Mouse (Mus musculus) right cerebral cortex, postnatal 10 days (tissue): ENCODE results near the gene Amigo1.
"Not testable (repeated sequence)": the region's sequence is repeated elsewhere in the genome, so short reads cannot be mapped to it uniquely, and the experiment has no call there.

ENCODE experiments used
- DNase-seq, 2 experiments: peaks; one replicate each; pipeline ENCODE4 v3.0.0; 2021; ENCODE audit warnings: low spot score in 2 of 2

Gene Amigo1

DNA sequence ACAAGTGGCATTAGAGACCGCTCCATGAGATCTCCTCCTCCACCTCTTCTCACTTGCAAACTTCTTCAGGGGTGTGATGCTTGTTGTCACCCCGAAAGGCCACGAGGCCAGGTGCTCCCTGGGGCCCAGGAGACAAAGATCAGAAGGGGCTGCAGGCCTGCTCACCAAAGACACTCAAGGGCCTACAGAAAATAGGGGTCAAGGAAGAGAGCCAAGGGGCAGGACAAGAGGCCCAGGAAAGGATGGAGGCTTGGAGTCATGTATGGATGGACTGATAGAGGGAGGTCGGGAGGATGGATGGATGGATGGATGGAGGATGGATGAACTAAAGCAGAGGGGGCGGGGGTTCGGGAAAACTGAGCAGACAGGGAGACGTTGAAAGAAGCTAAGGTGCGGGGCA, 23.4 kb downstream of the Amigo1 start:
- DNase-seq, result peak in 1 of 2 experiments; percentile 54

DNA sequence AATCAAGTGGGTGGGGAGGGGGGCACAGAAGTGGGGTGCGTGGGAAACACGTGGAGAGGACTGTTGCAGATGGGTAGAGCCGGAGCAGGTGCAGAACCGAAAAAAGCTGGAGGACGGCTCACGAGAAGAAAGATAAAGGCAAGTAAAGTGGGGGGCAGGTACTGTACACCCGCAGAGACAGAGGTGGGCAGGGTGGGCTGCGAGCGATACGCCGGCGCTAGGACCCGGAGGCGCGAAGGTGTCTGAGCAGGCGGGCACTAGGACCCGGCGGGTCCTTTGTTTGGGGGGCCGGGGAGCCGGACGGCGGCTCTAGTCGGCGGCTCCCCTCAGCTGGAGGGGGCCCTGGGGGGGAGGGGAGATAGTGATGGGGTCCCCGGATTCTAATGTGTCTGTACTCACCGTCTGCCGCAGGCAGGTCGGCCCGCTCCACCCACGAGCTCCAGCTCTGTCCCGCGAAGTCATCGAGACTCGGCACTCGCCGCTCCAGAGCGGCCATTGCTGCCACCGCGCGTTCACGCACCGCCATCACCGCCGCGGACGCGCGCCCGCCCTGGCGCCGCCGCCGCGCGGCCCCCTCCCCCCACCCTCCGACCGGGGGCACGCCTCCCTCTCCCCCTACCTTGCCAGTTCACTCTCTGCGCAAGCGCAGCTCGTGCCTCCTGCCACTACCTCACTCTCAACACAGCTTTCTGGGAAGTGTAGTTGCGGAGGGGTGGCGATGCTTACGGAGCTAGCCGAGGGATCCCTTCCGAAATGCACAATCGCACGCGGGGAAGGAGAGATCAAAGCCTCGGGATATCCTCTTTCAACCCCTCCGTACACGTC, 24.0 kb downstream of the Amigo1 start:
- DNase-seq, result peak; percentile 97

GRCm38 (mm10) chr3:108210771-108211139, 24.6 kb downstream of the Amigo1 start, which contains the start of gene Atxn7l2:
Atxn7l2 (minus strand) TSS chr3:108210934.
- peak in 1 of 2 experiments; percentile 84 for DNase-seq

GRCm38 (mm10) chr3:108211845-108212244, 25.7 kb downstream of the Amigo1 start:
- peak in 1 of 2 experiments; percentile 64 for DNase-seq

DNA sequence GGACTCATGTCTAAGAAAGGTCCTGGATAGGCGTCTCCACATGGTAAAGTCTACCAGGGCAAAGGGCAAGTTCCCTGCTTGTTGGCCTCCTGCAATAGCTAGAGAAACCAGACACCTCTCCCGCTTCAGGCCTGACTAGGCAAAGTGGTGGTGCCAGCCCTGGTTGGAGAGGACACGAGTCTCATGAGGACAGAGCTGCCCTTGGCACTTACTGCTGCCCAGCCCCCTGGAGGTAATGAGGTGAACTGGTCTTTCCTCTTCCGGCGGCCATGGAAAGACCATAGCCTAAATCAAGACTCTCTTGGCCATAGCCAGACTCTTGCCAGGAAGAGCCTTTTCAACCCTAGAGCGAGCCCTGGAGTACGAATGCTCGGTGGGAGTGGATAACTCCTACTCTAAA, 26.3 kb downstream of the Amigo1 start:
- peak in 1 of 2 experiments; percentile 52 for DNase-seq

- DNase-seq, result no peak
Observed at GRCm38 (mm10) chr3:108214734-108215133, 28.6 kb downstream of the Amigo1 start.

DNA sequence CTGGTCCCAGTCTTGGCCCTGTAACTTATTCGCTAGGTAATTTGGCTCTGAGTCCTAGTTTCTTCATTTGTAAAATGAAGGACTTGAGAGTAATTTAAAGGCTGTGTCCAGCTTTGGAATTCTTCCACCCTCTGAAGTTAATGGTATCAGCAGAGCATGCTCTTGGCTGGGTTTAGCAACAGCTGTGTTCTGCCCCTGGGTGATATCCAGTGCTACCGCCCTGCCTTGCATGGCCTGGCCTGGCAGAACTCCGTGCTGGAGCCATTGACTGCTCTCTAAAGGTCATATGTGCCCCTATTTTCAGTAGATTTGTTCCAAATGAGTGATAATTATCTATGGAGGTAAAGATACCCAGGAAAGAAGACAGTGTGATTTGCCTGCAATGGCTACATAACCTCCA, 34.5 kb downstream of the Amigo1 start:
- no peak for DNase-seq

GRCm38 (mm10) chr3:108225711-108226557, 39.8 kb downstream of the Amigo1 start:
- DNase-seq, result peak in 1 of 2 experiments; percentile 27

DNA sequence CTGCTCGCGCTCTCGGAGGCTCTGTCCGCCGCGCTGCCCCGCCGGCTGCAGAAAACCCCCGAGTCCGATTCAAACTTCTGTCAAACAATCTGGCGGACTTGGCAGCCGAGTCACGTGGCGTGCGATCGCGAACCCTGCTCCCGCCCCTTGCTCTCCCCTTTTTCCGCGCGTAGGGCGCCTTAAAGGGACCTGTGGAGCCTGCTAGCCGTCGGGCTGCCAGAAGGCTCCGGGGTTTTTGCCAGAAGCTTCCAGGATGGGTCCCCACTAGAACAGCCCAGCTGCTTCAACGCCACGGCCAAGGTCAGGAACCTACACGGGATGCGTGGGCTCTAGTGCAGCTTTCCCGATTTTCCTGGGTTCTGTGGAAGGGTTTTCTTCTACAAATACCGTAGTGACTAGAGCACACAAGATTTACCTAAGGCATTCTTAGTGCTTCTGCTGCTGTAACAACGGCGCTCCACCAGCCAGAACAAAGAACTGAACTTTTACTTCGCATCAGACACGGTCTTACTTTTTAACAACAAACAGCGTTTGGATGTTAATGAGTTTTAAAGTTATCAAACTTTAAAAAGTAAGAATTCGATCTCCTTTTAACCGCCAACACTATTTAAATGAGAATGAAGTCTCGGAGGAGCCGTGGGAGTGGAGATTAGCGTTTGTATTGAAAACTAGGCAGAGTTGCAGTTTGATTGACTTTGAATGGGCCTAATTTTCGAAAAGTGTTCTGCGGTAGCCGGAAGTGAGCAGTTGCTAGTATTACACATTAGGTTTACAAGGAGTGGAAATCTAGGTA, 40.6 kb downstream of the Amigo1 start, which contains the start of gene Sypl2:
Gene Sypl2 (minus strand): TSS at position 91 of the 793 bp plus-strand sequence.
- peak; percentile 60 to 65 for DNase-seq

GRCm38 (mm10) chr3:108227521-108227920, 41.4 kb downstream of the Amigo1 start:
- no peak for DNase-seq

DNA sequence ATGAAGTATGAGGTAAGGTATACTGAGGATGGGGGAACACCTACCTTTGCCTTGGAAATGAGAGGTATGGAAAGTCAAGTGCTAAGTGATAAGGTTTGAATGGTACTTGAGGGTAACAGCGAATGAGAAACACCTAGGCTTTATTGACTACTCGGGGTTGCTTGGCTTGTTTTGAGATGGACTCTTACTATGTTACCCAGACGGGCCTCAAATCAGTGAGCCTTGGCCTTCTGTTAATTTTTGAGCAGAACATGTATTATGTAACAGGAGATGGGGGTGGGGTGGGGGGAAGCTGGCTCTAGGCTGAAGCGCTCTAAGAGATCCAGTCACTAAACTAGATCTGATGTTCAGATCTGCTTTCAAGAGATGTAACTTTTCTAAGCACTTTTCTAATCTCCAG, 45.5 kb downstream of the Amigo1 start:
- no peak for DNase-seq

GRCm38 (mm10) chr3:108237474-108238102, 51.5 kb downstream of the Amigo1 start:
- DNase-seq, result not testable (repeated sequence)

- no peak for DNase-seq
Observed at GRCm38 (mm10) chr3:108241243-108241839, 55.2 kb downstream of the Amigo1 start.
